Mouse (Mus musculus): Measurements from ENCODE around the gene Ackr3. TPM values are rescaled to one million over a fixed set of nuclear protein-coding genes. Genes with fewer than 3 reads are reported as not detected.

The Ackr3 gene
- polyA plus RNA-seq, 1 experiment: 128 TPM

DNA sequence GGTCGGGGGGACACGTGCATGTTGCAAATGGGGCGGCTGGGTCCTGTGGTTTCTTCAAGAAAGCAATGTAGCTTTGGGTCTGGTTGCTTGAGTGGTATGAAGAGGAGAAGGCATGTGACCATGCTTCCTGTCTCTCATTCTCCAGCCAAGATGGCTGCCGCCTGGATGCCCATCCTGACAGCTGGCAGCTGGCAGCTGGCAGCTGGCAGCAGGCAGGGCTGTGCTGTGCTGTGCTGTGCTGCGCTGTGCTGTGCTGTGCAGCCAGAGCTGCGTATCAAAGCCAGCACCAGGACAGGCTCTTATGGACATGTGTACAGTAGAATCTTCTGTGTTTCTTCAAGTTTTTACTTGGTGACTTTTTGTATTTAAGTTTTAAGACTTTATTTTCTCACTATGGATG is 11.1 kb downstream of the Ackr3 start:
- Histone ChIP-seq H3K36me3 (ENCODE audit: control insufficient read depth, insufficient read depth, low read length) (no peaks in the 10 kb centered on the region; the same call in none of the 2 replicates), H3K4me1 (ENCODE audit: control insufficient read depth, insufficient read depth, low read length) (peaks cover 26% of the 10 kb centered on the region), H3K27me3 (replicated peaks; ENCODE audit: control insufficient read depth, insufficient read depth, low read length) (no peaks in the 10 kb centered on the region), H3K4me3 (ENCODE audit: insufficient read depth, low read depth, low read length) (no peak overlapping the region), H3K27ac (ENCODE audit: insufficient read depth, low read depth, low read length) (no peak overlapping the region)
- no peak for TF ChIP-seq CTCF (conservative IDR thresholded peaks at IDR 0.05; ENCODE audit: insufficient read depth, insufficient read length, low read depth, low read length)
- no peak for TF ChIP-seq POLR2A (IDR thresholded peaks at IDR 0.05; ENCODE audit: low read depth, low read length)
- whole genome bisulfite sequencing: 88% methylated on average over 6 of the region's 6 CpGs
- DNase-seq: no peak

DNA sequence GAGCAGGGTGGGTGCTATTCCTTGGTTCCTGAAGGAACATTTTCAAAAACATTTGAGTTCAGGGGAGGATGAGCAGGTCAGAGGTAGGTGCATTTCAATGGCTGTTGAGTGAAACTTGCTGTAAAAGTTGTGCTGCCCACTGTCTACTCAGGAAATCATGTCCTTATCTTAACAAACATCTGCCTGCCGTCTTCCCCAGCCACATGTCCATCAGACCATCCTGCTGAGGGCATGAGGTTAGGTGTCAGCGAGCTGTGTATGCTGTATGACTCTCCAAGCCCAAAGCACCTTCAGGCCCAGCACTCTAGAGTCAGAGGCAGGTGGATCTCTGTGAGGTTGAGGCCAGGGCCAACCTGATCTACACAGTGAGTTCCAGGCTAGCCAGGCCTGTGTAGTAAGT is 12.1 kb downstream of the Ackr3 start:
- DNase-seq: no peak
- Histone ChIP-seq H3K36me3 (ENCODE audit: control insufficient read depth, insufficient read depth, low read length) (no peaks in the 10 kb centered on the region; the same call in none of the 2 replicates), H3K4me3 (ENCODE audit: insufficient read depth, low read depth, low read length) (no peak overlapping the region), H3K4me1 (ENCODE audit: control insufficient read depth, insufficient read depth, low read length) (peaks cover 17% of the 10 kb centered on the region), H3K27me3 (replicated peaks; ENCODE audit: control insufficient read depth, insufficient read depth, low read length) (no peaks in the 10 kb centered on the region), H3K27ac (ENCODE audit: insufficient read depth, low read depth, low read length) (no peak overlapping the region)
- no peak for TF ChIP-seq CTCF (conservative IDR thresholded peaks at IDR 0.05; ENCODE audit: insufficient read depth, insufficient read length, low read depth, low read length)
- TF ChIP-seq POLR2A (IDR thresholded peaks at IDR 0.05; ENCODE audit: low read depth, low read length): no peak
- WGBS: 60% methylated on average over 2 of the region's 2 CpGs

DNA sequence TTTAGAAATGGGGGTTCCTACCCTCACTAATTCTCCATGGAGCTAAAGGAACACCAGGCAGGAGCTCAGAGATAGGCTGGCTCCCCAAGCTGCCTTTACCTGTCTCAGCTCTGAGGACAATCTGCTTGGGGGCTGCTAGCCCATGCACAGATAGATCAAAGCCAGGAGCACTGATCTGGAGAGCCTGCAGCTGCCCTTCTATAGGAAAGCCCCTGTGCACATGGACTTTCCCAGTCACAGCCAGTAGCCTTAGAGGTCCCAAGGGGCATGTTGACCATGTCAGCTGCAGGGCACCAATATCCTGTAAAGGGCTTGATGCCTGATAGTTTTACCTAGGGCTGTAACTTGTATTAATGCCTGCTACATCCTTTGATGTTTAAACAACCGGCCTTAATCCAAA is 12.6 kb downstream of the Ackr3 start:
- Histone ChIP-seq H3K27ac (ENCODE audit: insufficient read depth, low read depth, low read length) (no peak overlapping the region), H3K36me3 (ENCODE audit: control insufficient read depth, insufficient read depth, low read length) (no peaks in the 10 kb centered on the region; the same call in none of the 2 replicates), H3K27me3 (replicated peaks; ENCODE audit: control insufficient read depth, insufficient read depth, low read length) (no peaks in the 10 kb centered on the region), H3K4me3 (ENCODE audit: insufficient read depth, low read depth, low read length) (no peak overlapping the region), H3K4me1 (ENCODE audit: control insufficient read depth, insufficient read depth, low read length) (peaks cover 12% of the 10 kb centered on the region)
- 63% methylated on average over 1 of the region's 1 CpGs for WGBS
- no peak for TF ChIP-seq POLR2A (IDR thresholded peaks at IDR 0.05; ENCODE audit: low read depth, low read length)
- no peak for TF ChIP-seq CTCF (conservative IDR thresholded peaks at IDR 0.05; ENCODE audit: insufficient read depth, insufficient read length, low read depth, low read length)
- DNase-seq: no peak

DNA sequence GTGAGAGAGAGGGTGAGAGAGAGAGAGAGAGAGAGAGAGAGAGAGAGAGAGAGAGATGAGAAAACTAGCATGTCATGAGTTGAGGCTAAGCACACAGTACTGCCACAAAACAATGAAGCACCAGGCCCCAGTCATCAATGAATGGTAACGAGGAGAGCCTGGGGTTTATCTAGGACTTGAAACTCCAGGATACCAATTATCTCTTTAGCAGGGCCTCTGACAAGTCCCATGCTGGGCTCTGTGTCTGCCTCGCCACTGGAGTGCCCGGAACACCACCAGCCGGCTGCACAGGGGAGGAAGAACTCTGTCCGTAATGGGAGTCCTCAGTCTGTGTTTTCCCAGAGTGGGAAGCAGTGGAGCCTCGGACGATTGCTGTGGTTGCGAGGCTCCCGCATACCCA is 16.5 kb downstream of the Ackr3 start:
- 79% methylated on average over 9 of the region's 9 CpGs for WGBS
- TF ChIP-seq CTCF (conservative IDR thresholded peaks at IDR 0.05; ENCODE audit: insufficient read depth, insufficient read length, low read depth, low read length) (no peak), POLR2A (IDR thresholded peaks at IDR 0.05; ENCODE audit: low read depth, low read length) (no peak)
- no peak overlapping the region for H3K27ac ChIP-seq (ENCODE audit: insufficient read depth, low read depth, low read length)
- no peaks in the 10 kb centered on the region for H3K27me3 ChIP-seq (replicated peaks; ENCODE audit: control insufficient read depth, insufficient read depth, low read length)
- H3K4me1 ChIP-seq (ENCODE audit: control insufficient read depth, insufficient read depth, low read length): peaks cover 6% of the 10 kb centered on the region
- no peaks in the 10 kb centered on the region for H3K36me3 ChIP-seq (ENCODE audit: control insufficient read depth, insufficient read depth, low read length)
- no peak for DNase-seq
- no peak overlapping the region for H3K4me3 ChIP-seq (ENCODE audit: insufficient read depth, low read depth, low read length)

DNA sequence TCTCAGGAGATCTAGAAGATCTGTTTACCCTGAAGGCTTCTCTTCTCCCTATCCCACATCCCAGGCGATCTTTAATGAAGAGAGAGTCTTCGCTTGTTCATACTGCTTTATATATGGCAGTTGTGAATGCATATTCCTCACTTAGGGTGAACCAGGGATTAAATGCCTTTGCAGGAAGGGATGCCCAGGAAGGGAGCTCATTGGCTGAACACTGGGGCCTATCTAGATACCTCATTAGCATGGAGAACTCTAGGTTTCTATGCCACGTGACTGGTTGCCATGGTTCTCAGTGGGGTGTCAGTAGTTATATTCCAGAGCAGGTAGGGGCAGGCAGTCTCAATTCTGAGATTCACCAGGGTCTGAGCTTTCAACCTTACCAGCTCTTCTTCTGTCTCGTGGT is 17.1 kb downstream of the Ackr3 start:
- TF ChIP-seq POLR2A (IDR thresholded peaks at IDR 0.05; ENCODE audit: low read depth, low read length) (no peak), CTCF (conservative IDR thresholded peaks at IDR 0.05; ENCODE audit: insufficient read depth, insufficient read length, low read depth, low read length) (no peak)
- H3K36me3 ChIP-seq (ENCODE audit: control insufficient read depth, insufficient read depth, low read length): no peaks in the 10 kb centered on the region
- DNase-seq: no peak
- no peak overlapping the region for H3K27ac ChIP-seq (ENCODE audit: insufficient read depth, low read depth, low read length)
- H3K4me3 ChIP-seq (ENCODE audit: insufficient read depth, low read depth, low read length): no peak overlapping the region
- 96% methylated on average over 4 of the region's 4 CpGs for WGBS
- H3K4me1 ChIP-seq (ENCODE audit: control insufficient read depth, insufficient read depth, low read length): peaks cover 10% of the 10 kb centered on the region
- no peaks in the 10 kb centered on the region for H3K27me3 ChIP-seq (replicated peaks; ENCODE audit: control insufficient read depth, insufficient read depth, low read length)

GRCm38 (mm10) chr1:90221811-90222361 is 18.1 kb downstream of the Ackr3 start:
- H3K4me1 ChIP-seq (ENCODE audit: control insufficient read depth, insufficient read depth, low read length): peaks cover 10% of the 10 kb centered on the region; the same call in 1 of the 2 replicates
- TF ChIP-seq CTCF (conservative IDR thresholded peaks at IDR 0.05; ENCODE audit: insufficient read depth, insufficient read length, low read depth, low read length): no peak
- no peak for TF ChIP-seq POLR2A (IDR thresholded peaks at IDR 0.05; ENCODE audit: low read depth, low read length)
- WGBS: 76% methylated on average over 18 of the region's 18 CpGs
- no peaks in the 10 kb centered on the region for H3K36me3 ChIP-seq (ENCODE audit: control insufficient read depth, insufficient read depth, low read length)
- H3K27me3 ChIP-seq (replicated peaks; ENCODE audit: control insufficient read depth, insufficient read depth, low read length): no peaks in the 10 kb centered on the region
- H3K27ac ChIP-seq (ENCODE audit: insufficient read depth, low read depth, low read length): no peak overlapping the region
- no peak for DNase-seq
- H3K4me3 ChIP-seq (ENCODE audit: insufficient read depth, low read depth, low read length): no peak overlapping the region

DNA sequence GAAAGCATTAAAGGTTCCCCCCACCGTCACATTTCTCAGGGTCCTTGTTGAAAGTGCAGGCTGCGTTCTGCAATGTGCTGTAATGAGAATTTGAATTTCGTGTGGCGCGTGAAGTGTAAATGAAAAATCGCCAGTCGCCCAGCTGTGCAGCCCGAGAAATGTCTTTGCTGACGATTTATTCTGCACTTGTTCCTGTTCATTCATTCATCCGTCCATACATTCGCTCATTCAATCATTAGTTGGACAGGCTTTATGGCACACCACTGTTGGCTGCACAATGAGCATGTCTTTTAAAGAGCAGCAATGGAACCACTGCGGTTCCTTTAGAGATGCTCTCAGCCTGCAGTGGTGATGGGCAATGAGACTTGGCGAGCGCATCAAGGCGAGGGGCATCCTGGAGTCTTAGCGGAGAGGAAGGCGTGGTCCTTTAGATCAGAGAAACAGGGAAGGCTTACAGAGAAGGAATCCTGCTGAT is 18.7 kb downstream of the Ackr3 start:
- Histone ChIP-seq H3K4me1 (ENCODE audit: control insufficient read depth, insufficient read depth, low read length) (peaks cover 10% of the 10 kb centered on the region; the same call in 1 of the 2 replicates), H3K27ac (ENCODE audit: insufficient read depth, low read depth, low read length) (peak overlapping the region; percentile 21; the same call in 1 of the 2 replicates), H3K27me3 (replicated peaks; ENCODE audit: control insufficient read depth, insufficient read depth, low read length) (no peaks in the 10 kb centered on the region), H3K4me3 (ENCODE audit: insufficient read depth, low read depth, low read length) (no peak overlapping the region), H3K36me3 (ENCODE audit: control insufficient read depth, insufficient read depth, low read length) (no peaks in the 10 kb centered on the region)
- 86% methylated on average over 17 of the region's 17 CpGs for WGBS
- TF ChIP-seq CTCF (conservative IDR thresholded peaks at IDR 0.05; ENCODE audit: insufficient read depth, insufficient read length, low read depth, low read length) (no peak), POLR2A (IDR thresholded peaks at IDR 0.05; ENCODE audit: low read depth, low read length) (no peak)
- no peak for DNase-seq
